Mouse (Mus musculus): ENCODE measurements around the gene Shtn1. TPM values are rescaled to one million over a fixed set of nuclear protein-coding genes. Genes with fewer than 3 reads are reported as not detected.
A peak's percentile ranks its signal among the peaks of the same experiment; 100 is the strongest.

Shtn1 gene
- polyA plus RNA-seq, 1 experiment from 2014 or later = 3.0 TPM

DNA sequence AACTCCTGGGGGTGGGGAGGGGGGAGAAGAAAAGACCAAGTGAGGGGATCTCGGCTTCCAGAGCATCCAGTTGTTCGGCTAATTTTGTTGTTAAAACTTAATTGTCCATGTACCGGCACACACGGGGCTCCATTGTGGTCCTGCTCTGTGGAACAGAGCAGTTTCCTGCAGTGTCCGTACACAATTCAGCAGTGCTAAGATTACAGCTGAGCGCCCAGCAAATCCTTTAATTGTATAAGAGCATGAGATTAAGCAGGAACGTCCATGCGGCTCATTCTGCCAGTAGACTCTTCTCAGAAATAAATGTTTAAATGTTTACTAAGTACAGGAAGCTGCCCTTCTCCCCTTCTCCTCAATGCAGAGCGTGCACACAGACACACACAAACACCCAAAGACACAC, 94.3 kb downstream of the Shtn1 start:
- WGBS = 15% methylated on average over 9 of the region's 9 CpGs
- H3K4me1 ChIP-seq = peaks cover 37% of the 10 kb centered on the region
- no peaks in the 10 kb centered on the region for H3K9me3 ChIP-seq
- H3K36me3 ChIP-seq (replicated peaks) = no peaks in the 10 kb centered on the region
- DNase-seq (ENCODE audit: low spot score) = peak; percentile 34
- peaks cover 50% of the 10 kb centered on the region for H3K27me3 ChIP-seq (replicated peaks; ENCODE audit: low read depth, poor library complexity, severe bottlenecking)
- H3K4me3 ChIP-seq = no peak overlapping the region; the same call in 1 of the 2 replicates
- no peak overlapping the region; the same call in 1 of the 2 replicates for H3K27ac ChIP-seq (replicated peaks)

DNA sequence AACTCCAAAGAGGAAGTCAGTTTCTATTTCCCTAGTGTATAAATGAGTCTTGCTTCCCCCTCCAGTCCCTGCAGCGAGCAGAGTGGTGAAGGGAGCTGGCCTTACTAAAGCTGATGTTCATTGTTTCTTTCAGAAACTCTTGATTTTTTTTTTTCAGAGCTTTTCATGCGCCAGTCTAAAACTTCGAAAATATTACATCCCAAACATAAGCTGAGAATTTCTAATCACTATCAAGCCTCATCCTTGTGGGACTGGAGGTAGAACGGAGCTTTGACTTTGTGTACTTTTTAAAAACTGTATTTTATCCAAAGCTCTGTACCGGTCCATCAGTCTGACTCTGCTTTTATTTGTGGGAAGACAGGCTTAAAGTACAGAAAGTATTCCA, 95.9 kb downstream of the Shtn1 start:
- DNase-seq (ENCODE audit: low spot score) = no peak
- Histone ChIP-seq H3K36me3 (replicated peaks) (no peaks in the 10 kb centered on the region), H3K27me3 (replicated peaks; ENCODE audit: low read depth, poor library complexity, severe bottlenecking) (peaks cover 60% of the 10 kb centered on the region), H3K4me3 (no peak overlapping the region), H3K27ac (replicated peaks) (no peak overlapping the region), H3K4me1 (peaks cover 43% of the 10 kb centered on the region), H3K9me3 (no peaks in the 10 kb centered on the region)
- 63% methylated on average over 5 of the region's 5 CpGs for WGBS

DNA sequence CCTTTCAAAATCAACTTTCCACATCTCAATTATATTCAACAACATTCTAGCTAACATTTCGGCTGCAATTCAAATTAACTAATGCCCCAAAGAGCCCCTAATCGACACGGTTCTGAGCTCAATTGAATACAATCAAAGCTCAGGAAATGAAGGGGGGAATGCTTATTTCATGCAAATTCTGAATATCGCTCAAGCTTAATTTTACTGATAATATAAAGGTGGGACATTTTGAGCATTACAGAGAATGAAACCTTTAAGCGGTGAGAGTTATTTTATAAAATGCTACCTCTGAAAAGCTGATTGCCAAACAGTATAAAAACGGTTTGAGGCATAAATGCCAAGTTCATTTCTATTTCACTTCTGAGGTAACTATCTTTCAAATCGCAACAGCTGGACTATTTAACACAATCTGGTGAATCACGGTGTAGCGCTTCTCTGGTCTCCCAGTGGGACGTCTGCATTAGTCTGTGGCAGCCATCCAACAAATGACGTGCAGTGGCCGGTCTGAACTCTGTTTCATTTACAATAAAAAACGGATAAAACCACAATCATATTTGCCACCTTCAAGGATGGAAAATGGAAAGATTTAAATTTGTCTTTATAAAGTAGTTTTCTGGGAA, 96.4 kb downstream of the Shtn1 start:
- no peak overlapping the region for H3K4me3 ChIP-seq
- peaks cover 48% of the 10 kb centered on the region for H3K4me1 ChIP-seq
- H3K27me3 ChIP-seq (replicated peaks; ENCODE audit: low read depth, poor library complexity, severe bottlenecking) = peaks cover 63% of the 10 kb centered on the region

DNA sequence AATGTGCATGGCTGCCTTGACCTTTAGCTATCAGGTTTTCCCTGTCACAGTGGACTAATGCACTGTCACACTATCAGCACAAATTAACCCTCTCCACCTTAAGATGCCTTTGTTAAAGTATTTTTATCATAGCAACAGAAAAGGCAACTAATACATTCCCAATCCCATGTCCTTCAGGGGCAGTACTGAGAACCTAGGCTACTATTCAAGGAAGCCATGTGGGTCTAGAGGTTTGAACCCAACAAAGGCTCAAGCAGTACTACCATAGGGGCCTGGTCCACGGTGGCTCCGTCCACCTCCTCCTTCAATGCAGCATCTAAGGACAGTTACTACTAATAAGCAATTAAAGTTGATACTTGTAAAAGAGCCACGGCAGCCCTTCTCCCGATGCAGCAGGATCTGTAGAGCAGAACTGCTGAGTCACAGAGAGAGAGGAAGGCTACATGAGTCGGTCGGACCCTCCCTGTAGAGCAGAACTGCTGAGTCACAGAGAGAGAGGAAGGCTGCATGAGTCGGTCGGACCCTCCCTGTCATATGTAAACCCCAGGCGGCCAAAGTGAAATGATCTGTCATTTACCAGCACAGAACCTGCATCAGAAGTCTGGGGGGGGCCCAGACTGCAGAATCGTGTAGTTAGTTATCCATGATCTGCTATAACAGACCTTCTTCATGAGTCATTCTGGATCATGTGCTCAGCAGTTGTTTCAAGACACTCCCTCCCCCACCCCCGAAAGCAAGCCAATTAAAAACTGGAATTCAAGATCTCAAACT, 97.3 kb downstream of the Shtn1 start:
- DNase-seq (ENCODE audit: low spot score) = no peak
- 68% methylated on average over 11 of the region's 11 CpGs for WGBS
- peaks cover 50% of the 10 kb centered on the region for H3K4me1 ChIP-seq
- peaks cover 69% of the 10 kb centered on the region for H3K27me3 ChIP-seq (replicated peaks; ENCODE audit: low read depth, poor library complexity, severe bottlenecking)
- no peaks in the 10 kb centered on the region for H3K9me3 ChIP-seq
- H3K27ac ChIP-seq (replicated peaks) = no peak overlapping the region
- H3K36me3 ChIP-seq (replicated peaks) = no peaks in the 10 kb centered on the region
- no peak overlapping the region for H3K4me3 ChIP-seq

More for the DNA sequence above, 96.4 kb downstream of the Shtn1 start:
- WGBS = 55% methylated on average over 13 of the region's 13 CpGs
- H3K27ac ChIP-seq (replicated peaks) = no peak overlapping the region
- H3K9me3 ChIP-seq = no peaks in the 10 kb centered on the region
- no peaks in the 10 kb centered on the region for H3K36me3 ChIP-seq (replicated peaks)
- no peak for DNase-seq (ENCODE audit: low spot score)

DNA sequence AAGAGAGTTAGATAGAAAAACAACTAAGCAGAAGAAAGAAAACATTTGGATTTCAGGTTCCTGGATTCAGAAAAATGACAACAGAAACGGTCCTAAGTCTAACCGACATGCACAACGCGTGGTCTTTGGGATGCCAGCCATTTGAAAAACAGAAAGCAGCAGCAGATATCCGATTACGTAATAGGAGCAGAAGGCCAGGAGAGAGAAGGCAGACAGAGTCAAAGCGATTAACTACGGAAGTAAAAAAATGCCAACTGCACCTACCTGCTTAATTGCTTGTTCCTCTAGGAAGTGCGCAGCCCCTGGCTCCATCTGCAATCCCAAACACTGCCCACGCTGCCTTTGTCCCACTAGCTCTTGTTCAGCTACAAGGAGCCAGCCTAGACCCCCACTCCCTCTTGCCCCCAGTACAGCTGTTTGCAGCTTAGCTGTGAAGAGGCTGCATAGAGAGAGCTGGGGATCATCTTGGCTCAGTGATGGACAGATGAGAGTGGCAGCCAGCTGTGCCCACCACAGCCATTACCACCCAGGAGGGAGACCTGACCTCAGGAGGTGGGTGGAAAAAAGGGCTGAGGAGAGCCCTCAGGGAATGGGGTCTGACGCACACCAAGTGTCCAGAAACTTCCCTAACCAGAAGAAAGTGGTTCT, 100.6 kb downstream of the Shtn1 start:
- DNase-seq (ENCODE audit: low spot score) = no peak
- 54% methylated on average over 11 of the region's 11 CpGs for WGBS
- Histone ChIP-seq H3K4me3 (no peak overlapping the region), H3K36me3 (replicated peaks) (no peaks in the 10 kb centered on the region), H3K4me1 (peaks cover 45% of the 10 kb centered on the region), H3K9me3 (no peaks in the 10 kb centered on the region), H3K27me3 (replicated peaks; ENCODE audit: low read depth, poor library complexity, severe bottlenecking) (peaks cover 90% of the 10 kb centered on the region), H3K27ac (replicated peaks) (peak overlapping the region; percentile 8; the same call in 1 of the 2 replicates)

DNA sequence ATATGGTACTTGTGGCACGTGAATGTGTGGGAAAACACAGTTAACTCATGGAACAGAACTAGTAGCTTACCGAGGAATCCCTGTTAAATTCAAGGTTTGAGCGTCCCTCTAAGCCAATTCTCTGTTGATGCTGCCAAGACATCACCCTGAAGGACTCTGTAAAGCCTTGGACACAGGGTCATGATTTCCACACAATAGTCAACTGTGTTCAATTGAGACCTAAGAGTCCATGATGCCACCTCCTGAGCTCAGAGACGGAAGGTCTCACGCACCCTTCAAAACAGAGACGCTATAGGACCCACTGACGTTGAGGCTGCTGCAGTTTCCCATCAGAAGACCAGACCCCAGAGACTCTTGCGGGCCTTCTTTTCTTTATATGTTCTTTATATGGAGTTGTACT, 101.8 kb downstream of the Shtn1 start:
- H3K27ac ChIP-seq (replicated peaks) = no peak overlapping the region
- DNase-seq (ENCODE audit: low spot score) = no peak
- H3K9me3 ChIP-seq = no peaks in the 10 kb centered on the region
- no peak overlapping the region for H3K4me3 ChIP-seq
- 83% methylated on average over 8 of the region's 8 CpGs for WGBS
- no peaks in the 10 kb centered on the region for H3K36me3 ChIP-seq (replicated peaks)
- peaks cover 89% of the 10 kb centered on the region for H3K27me3 ChIP-seq (replicated peaks; ENCODE audit: low read depth, poor library complexity, severe bottlenecking)
- peaks cover 39% of the 10 kb centered on the region for H3K4me1 ChIP-seq

DNA sequence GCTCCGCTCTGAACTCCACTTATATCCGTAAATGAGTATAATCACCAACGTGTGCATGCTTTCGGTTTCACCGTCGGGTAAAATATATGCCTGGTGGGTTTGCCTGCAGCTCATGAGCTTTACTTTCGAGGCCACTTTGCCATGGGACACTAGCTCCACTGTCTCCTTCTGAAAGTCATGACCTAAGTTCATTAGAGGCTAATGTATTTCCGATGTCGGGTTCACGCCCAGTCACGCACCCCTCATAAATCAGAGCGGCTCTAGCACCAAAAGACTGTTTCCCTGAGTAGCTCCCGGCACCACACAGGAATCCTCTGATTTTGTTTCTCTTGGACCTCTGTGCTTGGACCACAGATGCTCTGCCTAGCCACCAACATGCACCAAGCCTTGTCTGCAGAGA, 105.1 kb downstream of the Shtn1 start:
- DNase-seq (ENCODE audit: low spot score) = no peak

DNA sequence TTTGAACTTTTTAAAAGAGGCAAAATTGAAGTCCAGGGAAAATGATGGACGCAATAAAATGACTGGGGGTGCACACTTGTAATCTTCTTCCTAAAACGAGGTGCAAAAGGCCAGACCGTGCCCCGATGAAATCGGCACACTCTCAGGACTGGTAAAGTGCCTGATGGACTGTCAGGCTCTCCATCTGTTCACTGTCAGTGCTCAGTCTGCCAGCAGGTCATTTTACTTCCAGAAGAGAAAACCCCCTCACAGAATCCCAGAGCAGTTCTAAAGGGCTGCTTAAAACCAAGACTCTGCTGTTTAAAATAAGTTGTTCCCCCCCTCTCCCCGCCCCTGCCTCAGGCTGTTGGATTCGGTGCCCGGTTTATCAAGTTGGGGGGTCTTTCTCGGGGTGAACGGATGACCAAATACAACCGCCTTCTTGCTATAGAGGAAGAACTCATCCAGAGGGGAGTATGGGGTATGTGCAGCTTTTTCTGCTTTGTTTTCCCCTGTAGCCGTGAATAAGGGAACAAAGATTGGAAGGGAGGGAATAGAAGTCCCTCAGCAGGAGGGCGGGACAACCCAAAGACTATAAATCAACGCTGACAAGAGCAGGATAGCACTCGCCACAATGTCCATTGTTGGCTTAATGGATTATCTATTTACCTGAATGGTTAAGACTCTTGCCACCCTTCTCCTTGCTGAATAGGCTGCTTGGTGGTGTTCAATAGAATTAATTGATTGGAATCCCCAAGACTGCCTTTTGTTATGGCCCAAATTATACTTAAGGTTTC, 107.0 kb downstream of the Shtn1 start:
- H3K9me3 ChIP-seq = no peaks in the 10 kb centered on the region
- 37% methylated on average over 15 of the region's 15 CpGs for WGBS
- H3K36me3 ChIP-seq (replicated peaks) = no peaks in the 10 kb centered on the region
- no peak overlapping the region for H3K27ac ChIP-seq (replicated peaks)
- H3K4me3 ChIP-seq = 0 out of 2 replicates have a peak overlapping the region, but pooled peaks have one; percentile 12
- peaks cover 81% of the 10 kb centered on the region for H3K27me3 ChIP-seq (replicated peaks; ENCODE audit: low read depth, poor library complexity, severe bottlenecking)
- DNase-seq (ENCODE audit: low spot score) = no peak
- peaks cover 37% of the 10 kb centered on the region for H3K4me1 ChIP-seq

More for the DNA sequence above, 105.1 kb downstream of the Shtn1 start:
- no peaks in the 10 kb centered on the region for H3K36me3 ChIP-seq (replicated peaks)
- peaks cover 84% of the 10 kb centered on the region for H3K27me3 ChIP-seq (replicated peaks; ENCODE audit: low read depth, poor library complexity, severe bottlenecking)
- no peak overlapping the region for H3K27ac ChIP-seq (replicated peaks)
- 86% methylated on average over 13 of the region's 13 CpGs for WGBS
- no peak overlapping the region for H3K4me3 ChIP-seq
- H3K9me3 ChIP-seq = no peaks in the 10 kb centered on the region
- peaks cover 50% of the 10 kb centered on the region for H3K4me1 ChIP-seq

DNA sequence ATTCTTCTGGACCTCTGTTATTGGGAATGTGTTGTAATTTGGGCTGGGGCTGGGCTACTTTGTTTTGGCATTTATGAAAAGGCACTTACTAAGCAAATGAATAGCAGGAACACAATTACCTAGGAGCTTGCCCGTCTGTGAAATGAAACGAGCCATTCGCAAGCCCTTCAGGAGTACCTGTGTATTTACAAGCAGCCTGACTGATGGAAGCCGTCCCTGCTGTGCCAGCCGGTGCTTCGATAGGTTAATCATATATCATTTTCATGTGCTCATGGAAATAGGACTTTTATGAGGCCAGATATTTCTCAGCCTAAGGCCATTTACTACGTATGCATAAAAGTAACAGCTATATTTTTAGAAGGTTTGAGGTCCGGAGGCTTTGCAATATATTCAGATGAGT, 112.9 kb downstream of the Shtn1 start:
- 80% methylated on average over 8 of the region's 8 CpGs for WGBS
- DNase-seq (ENCODE audit: low spot score) = no peak
- H3K27ac ChIP-seq (replicated peaks) = no peak overlapping the region
- H3K4me3 ChIP-seq = no peak overlapping the region
- H3K36me3 ChIP-seq (replicated peaks) = no peaks in the 10 kb centered on the region
- H3K9me3 ChIP-seq = no peaks in the 10 kb centered on the region
- H3K27me3 ChIP-seq (replicated peaks; ENCODE audit: low read depth, poor library complexity, severe bottlenecking) = peaks cover 53% of the 10 kb centered on the region
- H3K4me1 ChIP-seq = peaks cover 8% of the 10 kb centered on the region

DNA sequence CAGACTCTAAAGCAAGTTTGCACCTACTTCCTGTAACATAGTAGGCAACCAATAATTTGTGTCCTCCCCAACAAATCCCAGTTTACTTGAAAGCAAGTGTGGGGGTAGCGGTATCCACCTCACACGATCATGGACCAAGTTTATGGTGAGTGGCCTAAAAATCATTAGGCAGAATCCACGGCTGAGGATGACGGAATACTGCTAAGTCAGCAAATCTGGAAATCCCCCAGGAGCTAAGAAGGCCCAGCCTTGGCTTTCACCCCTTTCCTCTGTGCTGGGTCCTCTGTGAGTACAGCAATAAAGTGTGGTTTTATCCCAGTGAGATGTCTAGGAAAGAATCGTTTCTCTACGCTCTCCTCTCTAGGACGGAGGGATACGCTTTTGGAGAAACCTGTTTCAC, 121.1 kb downstream of the Shtn1 start:
- Histone ChIP-seq H3K27me3 (replicated peaks; ENCODE audit: low read depth, poor library complexity, severe bottlenecking) (peaks cover 43% of the 10 kb centered on the region), H3K4me1 (no peaks in the 10 kb centered on the region), H3K27ac (replicated peaks) (no peak overlapping the region), H3K36me3 (replicated peaks) (no peaks in the 10 kb centered on the region), H3K4me3 (no peak overlapping the region), H3K9me3 (no peaks in the 10 kb centered on the region)
- 89% methylated on average over 8 of the region's 8 CpGs for WGBS
- DNase-seq (ENCODE audit: low spot score) = no peak

DNA sequence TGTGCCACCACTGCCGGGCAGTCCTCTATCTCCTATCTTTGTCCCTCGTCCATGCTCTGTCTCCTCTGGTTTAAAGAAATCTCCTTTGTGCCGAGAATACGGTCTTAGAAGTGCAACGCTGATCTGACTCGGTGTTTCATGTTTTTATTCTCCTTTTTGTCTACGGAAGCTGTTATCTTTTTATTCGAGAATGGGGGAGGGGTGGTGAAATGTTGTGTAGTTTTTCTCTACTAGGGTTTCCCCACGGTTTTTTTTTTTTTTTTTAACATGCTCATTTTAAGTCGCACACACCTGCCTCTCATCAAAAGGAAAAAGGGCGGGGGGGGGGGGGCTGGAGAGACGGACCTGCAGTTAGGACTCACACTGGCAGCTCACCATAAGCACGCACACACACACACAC, 123.7 kb downstream of the Shtn1 start:
- Histone ChIP-seq H3K4me1 (peaks cover 6% of the 10 kb centered on the region), H3K9me3 (no peaks in the 10 kb centered on the region), H3K36me3 (replicated peaks) (no peaks in the 10 kb centered on the region), H3K4me3 (no peak overlapping the region), H3K27ac (replicated peaks) (no peak overlapping the region), H3K27me3 (replicated peaks; ENCODE audit: low read depth, poor library complexity, severe bottlenecking) (peaks cover 45% of the 10 kb centered on the region)
- 78% methylated on average over 13 of the region's 13 CpGs for WGBS
- no peak for DNase-seq (ENCODE audit: low spot score)

DNA sequence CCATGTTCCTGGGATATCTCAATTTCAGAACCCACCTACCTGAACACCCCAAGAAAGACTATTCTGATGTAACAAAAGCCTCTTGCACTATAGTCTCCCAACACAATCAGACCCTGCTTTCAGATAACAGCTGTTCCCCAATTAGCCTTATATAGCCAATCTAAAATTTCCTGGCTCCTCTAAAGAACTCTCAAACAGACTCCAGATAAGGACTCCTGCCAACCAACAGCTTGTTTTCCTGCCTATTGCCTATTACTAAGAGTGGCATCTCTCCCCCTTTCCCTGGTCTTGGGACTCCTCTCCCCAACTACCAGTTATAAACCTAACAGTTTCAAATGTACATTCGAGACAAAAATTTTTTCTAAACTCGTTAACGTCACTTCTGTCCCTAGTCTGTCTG, 124.4 kb downstream of the Shtn1 start:
- H3K9me3 ChIP-seq = no peaks in the 10 kb centered on the region
- H3K27me3 ChIP-seq (replicated peaks; ENCODE audit: low read depth, poor library complexity, severe bottlenecking) = peaks cover 50% of the 10 kb centered on the region
- H3K4me1 ChIP-seq = peaks cover 12% of the 10 kb centered on the region
- H3K4me3 ChIP-seq = no peak overlapping the region
- WGBS = 88% methylated on average over 3 of the region's 3 CpGs
- no peak for DNase-seq (ENCODE audit: low spot score)
- no peaks in the 10 kb centered on the region for H3K36me3 ChIP-seq (replicated peaks)
- H3K27ac ChIP-seq (replicated peaks) = no peak overlapping the region

Measured in embryonic facial prominence, embryonic 10.5 days (tissue).